Mouse (Mus musculus): ENCODE data around the gene Tmcc3.

- TF ChIP-seq CTCF (IDR thresholded peaks at IDR 0.05; ENCODE audit: low read depth, low read length) (no peak), POLR2A (IDR thresholded peaks at IDR 0.05; ENCODE audit: borderline replicate concordance, low read depth, low read length) (no peak)
Measured at GRCm38 (mm10) chr10:94295923-94296605, 15.7 kb upstream of the Tmcc3 start.

Data from bone marrow macrophage, adult 2 months (primary cell).